ENCODE assay signal across 10 mouse cellular contexts in the genomic region with DNA sequence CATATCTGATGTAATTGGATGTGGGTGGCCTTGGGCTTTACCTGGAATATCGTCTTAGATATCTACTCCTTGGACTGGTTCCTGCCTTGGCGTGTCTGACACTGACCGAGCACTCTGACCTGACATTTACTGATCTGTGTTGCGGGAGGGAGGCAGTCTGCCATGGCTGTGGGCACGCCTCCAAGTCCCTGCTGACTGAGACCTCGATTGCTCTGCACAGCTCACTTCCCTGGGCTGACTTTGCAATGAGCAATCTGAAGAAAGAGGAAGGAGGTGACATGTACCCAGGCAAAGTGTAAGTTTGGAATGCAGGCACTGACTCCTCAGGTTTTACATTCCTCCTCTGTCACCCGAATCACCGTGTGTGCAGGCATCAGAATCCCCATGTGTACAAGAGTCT.
DNase-seq lines count a peak whose midpoint lies in the region; ATAC-seq and TF ChIP-seq lines count a peak whose summit lies in the region.
"Had no signal": no experiment of that assay in that cellular context is flagged by ENCODE, and none has a peak within 500 bp of the region (broad histone marks: within the 10 kb centered on the region; RNA-seq: fewer than 3 reads in every experiment).

No protein-coding gene starts in this region.

- H3K9me3 ChIP-seq in heart, postnatal 0 days (replicated peaks; ENCODE audit: control insufficient read depth, low read length): no peaks in the 10 kb centered on the region
- H3K9me3 ChIP-seq in heart, embryonic 12.5 days (replicated peaks): no peaks in the 10 kb centered on the region
- H3K9me3 ChIP-seq in neural tube, embryonic 15.5 days (replicated peaks): no peaks in the 10 kb centered on the region
- H3K9me3 ChIP-seq: liver, embryonic 15.5 days; neural tube, embryonic 12.5 days had no signal

- H3K4me3 ChIP-seq in heart, postnatal 0 days (ENCODE audit: low read depth, low read length): no peak overlapping the region
- H3K4me3 ChIP-seq in heart, embryonic 12.5 days: no peak overlapping the region
- no peak overlapping the region for H3K4me3 ChIP-seq in neural tube, embryonic 15.5 days (replicated peaks)
- peak overlapping the region; percentile 35 for H3K4me3 ChIP-seq in gastrocnemius, adult 2 months
- H3K4me3 ChIP-seq: liver, embryonic 15.5 days; neural tube, embryonic 12.5 days had no signal

- peaks cover 19% of the 10 kb centered on the region for H3K4me1 ChIP-seq in heart, postnatal 0 days (ENCODE audit: control insufficient read depth, insufficient read depth)
- H3K4me1 ChIP-seq in heart, embryonic 12.5 days (replicated peaks): peaks cover 15% of the 10 kb centered on the region; the same call in 1 of the 2 replicates
- H3K4me1 ChIP-seq in neural tube, embryonic 15.5 days: peaks cover 4% of the 10 kb centered on the region; the same call in 1 of the 2 replicates
- H3K4me1 ChIP-seq: liver, embryonic 15.5 days; neural tube, embryonic 12.5 days had no signal

- no peak for TF ChIP-seq EP300 in heart, postnatal 0 days (IDR thresholded peaks at IDR 0.05; ENCODE audit: low read depth)

- H3K27me3 ChIP-seq in heart, postnatal 0 days (ENCODE audit: control insufficient read depth, insufficient read depth, low read length): no peaks in the 10 kb centered on the region
- H3K27me3 ChIP-seq in heart, embryonic 12.5 days (replicated peaks): no peaks in the 10 kb centered on the region
- no peaks in the 10 kb centered on the region for H3K27me3 ChIP-seq in neural tube, embryonic 15.5 days (replicated peaks)
- H3K27me3 ChIP-seq: liver, embryonic 15.5 days; neural tube, embryonic 12.5 days had no signal

- TF ChIP-seq CTCF in heart, postnatal 0 days (IDR thresholded peaks at IDR 0.05; ENCODE audit: low read depth): no peak
- TF ChIP-seq CTCF in gastrocnemius, adult 2 months (IDR thresholded peaks at IDR 0.05): no peak

- H3K9ac ChIP-seq in heart, postnatal 0 days (replicated peaks; ENCODE audit: low read depth, low read length): no peak overlapping the region
- no peak overlapping the region for H3K9ac ChIP-seq in heart, embryonic 12.5 days
- H3K9ac ChIP-seq in neural tube, embryonic 15.5 days (replicated peaks): no peak overlapping the region
- H3K9ac ChIP-seq: liver, embryonic 15.5 days; neural tube, embryonic 12.5 days had no signal

- peak; percentile 9 for DNase-seq in heart, postnatal 0 days (ENCODE audit: low spot score)
- DNase-seq in neural tube, embryonic 10.5 days (ENCODE audit: extremely low spot score, low spot score): no peak
- peak; percentile 81 for DNase-seq in gastrocnemius, adult 2 months
- peak; percentile 8 for DNase-seq in ovary, postnatal 14 days (ENCODE audit: low spot score)
- DNase-seq in right cerebral cortex, postnatal 4 days: no peak
- no peak for DNase-seq in embryo, embryonic 11 days

- H3K4me2 ChIP-seq in heart, postnatal 0 days (ENCODE audit: low read depth, low read length): peak overlapping the region; percentile 33
- H3K4me2 ChIP-seq in heart, embryonic 12.5 days: no peak overlapping the region
- H3K4me2 ChIP-seq in neural tube, embryonic 15.5 days: no peak overlapping the region
- H3K4me2 ChIP-seq: liver, embryonic 15.5 days; neural tube, embryonic 12.5 days had no signal

- WGBS in heart, postnatal 0 days: 26% methylated on average over 8 of the region's 8 CpGs
- WGBS in heart, embryonic 12.5 days: 63% methylated on average over 8 of the region's 8 CpGs
- 68% methylated on average over 8 of the region's 8 CpGs for WGBS in neural tube, embryonic 15.5 days

- ATAC-seq in heart, postnatal 0 days (ENCODE audit: insufficient read depth, low read depth): peak; percentile 66
- no peak for ATAC-seq in heart, embryonic 12.5 days (ENCODE audit: insufficient number of reproducible peaks, low FRiP score)
- ATAC-seq in neural tube, embryonic 15.5 days (ENCODE audit: low FRiP score): 0 out of 2 replicates have a peak, but pooled peaks have one; percentile 38

- H3K36me3 ChIP-seq in heart, postnatal 0 days (replicated peaks; ENCODE audit: control insufficient read depth, insufficient read depth, low read length): no peaks in the 10 kb centered on the region
- H3K36me3 ChIP-seq in heart, embryonic 12.5 days: no peaks in the 10 kb centered on the region
- H3K36me3 ChIP-seq in neural tube, embryonic 15.5 days: no peaks in the 10 kb centered on the region
- H3K36me3 ChIP-seq: liver, embryonic 15.5 days; neural tube, embryonic 12.5 days had no signal

- H3K27ac ChIP-seq in heart, postnatal 0 days (ENCODE audit: low read depth): peak overlapping the region; percentile 52; the same call in 1 of the 2 replicates
- H3K27ac ChIP-seq in heart, embryonic 12.5 days (ENCODE audit: poor library complexity, severe bottlenecking): no peak overlapping the region
- no peak overlapping the region for H3K27ac ChIP-seq in neural tube, embryonic 15.5 days (replicated peaks)
- no peak overlapping the region for H3K27ac ChIP-seq in gastrocnemius, adult 2 months
- H3K27ac ChIP-seq: liver, embryonic 15.5 days; neural tube, embryonic 12.5 days had no signal

- intact Hi-C loops in gastrocnemius, adult 2 months (cut with DNase I): no loop called here

Comparison
In these comparisons a context has a peak if more than half of its experiments do, and no peak if none do; other contexts are left out.
1. DNase-seq: peak in heart, postnatal 0 days (single experiment), gastrocnemius, adult 2 months (single experiment) and ovary, postnatal 14 days (single experiment); none in neural tube, embryonic 10.5 days (single experiment), right cerebral cortex, postnatal 4 days (single experiment) and embryo, embryonic 11 days (single experiment).